Mouse (Mus musculus) spleen, postnatal 36 days (tissue): ENCODE results near the gene Actrt2.

ENCODE experiments used
- DNase-seq, 2 experiments: peaks; one replicate each; pipeline ENCODE4 v3.0.0; 2022; ENCODE audit warnings: low spot score in 2 of 2, mixed read lengths in 1 of 2

Actrt2 gene

GRCm38 (mm10) chr4:154683068-154683752 is 15.5 kb upstream of the Actrt2 start:
- DNase-seq: no peak

GRCm38 (mm10) chr4:154682311-154682710 is 14.6 kb upstream of the Actrt2 start:
- DNase-seq: no peak

GRCm38 (mm10) chr4:154675441-154676000 is 7.9 kb upstream of the Actrt2 start:
- no peak for DNase-seq

GRCm38 (mm10) chr4:154674966-154675365 is 7.3 kb upstream of the Actrt2 start:
- DNase-seq: no peak

GRCm38 (mm10) chr4:154674541-154674940 is 6.9 kb upstream of the Actrt2 start:
- no peak for DNase-seq

- no peak for DNase-seq
Observed at GRCm38 (mm10) chr4:154673986-154674385, 6.3 kb upstream of the Actrt2 start.

GRCm38 (mm10) chr4:154672027-154672426 is 4.4 kb upstream of the Actrt2 start:
- DNase-seq: no peak

GRCm38 (mm10) chr4:154671232-154671912 is 3.7 kb upstream of the Actrt2 start:
- no peak for DNase-seq

- DNase-seq: no peak
Observed at GRCm38 (mm10) chr4:154662681-154663215, 4.9 kb downstream of the Actrt2 start.

GRCm38 (mm10) chr4:154661256-154661655 is 6.4 kb downstream of the Actrt2 start:
- DNase-seq: no peak

GRCm38 (mm10) chr4:154660025-154660424 is 7.6 kb downstream of the Actrt2 start:
- DNase-seq: no peak

GRCm38 (mm10) chr4:154655134-154655910 is 12.3 kb downstream of the Actrt2 start:
- DNase-seq: no peak

GRCm38 (mm10) chr4:154652494-154652893 is 15.2 kb downstream of the Actrt2 start:
- DNase-seq: no peak

GRCm38 (mm10) chr4:154649083-154649747 is 18.5 kb downstream of the Actrt2 start:
- DNase-seq: no peak

- no peak for DNase-seq
Observed at GRCm38 (mm10) chr4:154642496-154642895, 25.2 kb downstream of the Actrt2 start.

GRCm38 (mm10) chr4:154641296-154642110 is 26.2 kb downstream of the Actrt2 start:
- DNase-seq: no peak

GRCm38 (mm10) chr4:154640443-154641295 is 27.0 kb downstream of the Actrt2 start:
- no peak for DNase-seq

- DNase-seq: no peak
Observed at GRCm38 (mm10) chr4:154639591-154640442, 27.9 kb downstream of the Actrt2 start.

GRCm38 (mm10) chr4:154639126-154639525 is 28.5 kb downstream of the Actrt2 start:
- DNase-seq: no peak
